Mouse (Mus musculus): ENCODE measurements around the gene Kcnk4. TPM values are rescaled to one million over a fixed set of nuclear protein-coding genes. Genes with fewer than 3 reads are reported as not detected.

Gene Kcnk4
- total and polyA plus RNA-seq, 3 experiments: 0.21 to 0.80 TPM; not detected in 1

- dilution Hi-C loops (cut with MboI; ENCODE audit: extremely low pct_ligation_motif_present, extremely low pct_unique_long_range_greater_than_20kb, low sequenced_read_pairs) (no loop called here), in situ Hi-C loops (cut with MboI; ENCODE audit: low pct_ligation_motif_present, low pct_unique_long_range_greater_than_20kb, low sequenced_read_pairs) (no loop called here)
- peaks cover 3 to 15% of the 10 kb centered on the region in 2 experiments for H3K4me1 ChIP-seq (ENCODE audit: control insufficient read depth in 1 of 2, insufficient read depth in 2 of 2)
- H3K9me3 ChIP-seq (replicated peaks; ENCODE audit: low read length): no peaks in the 10 kb centered on the region
- H3K9ac ChIP-seq (ENCODE audit: insufficient read depth, low read depth): no peak overlapping the region
- no peak overlapping the region for H3K4me3 ChIP-seq (replicated peaks in 1 of 3; ENCODE audit: low read depth in 2 of 3, low read length in 2 of 3, poor library complexity in 1 of 3)
- no peak overlapping the region for H3K27ac ChIP-seq (ENCODE audit: insufficient read depth, low read depth)
- 0 out of 2 replicates have a peak, but pooled peaks cover 2% of the 10 kb centered on the region for H3K79me2 ChIP-seq (replicated peaks; ENCODE audit: control insufficient read depth, extremely low read depth, insufficient read depth, poor library complexity, severe bottlenecking)
- no peak for DNase-seq (ENCODE audit: extremely low read depth)
- peaks cover 3% of the 10 kb centered on the region for H3K27me3 ChIP-seq (replicated peaks)
- no peaks in the 10 kb centered on the region for H3K36me3 ChIP-seq (replicated peaks in 1 of 2; ENCODE audit: control insufficient read depth in 1 of 2, insufficient read depth in 1 of 2, low read length in 1 of 2)
- H3K4me2 ChIP-seq (ENCODE audit: insufficient read depth, low read depth, poor library complexity, severe bottlenecking): no peak overlapping the region
- TF ChIP-seq MAX (IDR thresholded peaks at IDR 0.05; ENCODE audit: low read length): no peak
- no peak for TF ChIP-seq POLR2A (IDR thresholded peaks at IDR 0.05; ENCODE audit: low read depth, low read length)
- TF ChIP-seq CHD2 (IDR thresholded peaks at IDR 0.05; ENCODE audit: low read length): no peak
- TF ChIP-seq RCOR1 (conservative IDR thresholded peaks at IDR 0.05; ENCODE audit: low read depth, low read length): no peak
- TF ChIP-seq USF2 (conservative IDR thresholded peaks at IDR 0.05; ENCODE audit: low read depth, low read length): no peak
- TF ChIP-seq JUND (conservative IDR thresholded peaks at IDR 0.05; ENCODE audit: low read depth, low read length): no peak
- TF ChIP-seq JUN (IDR thresholded peaks at IDR 0.05; ENCODE audit: insufficient read depth, low read depth, low read length): no peak
- no peak for TF ChIP-seq UBTF (IDR thresholded peaks at IDR 0.05; ENCODE audit: low read depth, low read length)
- no peak for TF ChIP-seq SIN3A (IDR thresholded peaks at IDR 0.05; ENCODE audit: low read length)
- TF ChIP-seq USF1 (IDR thresholded peaks at IDR 0.05; ENCODE audit: low read depth, low read length): no peak
- no peak for TF ChIP-seq TCF12 (IDR thresholded peaks at IDR 0.05; ENCODE audit: low read depth, low read length)
- TF ChIP-seq NRF1 (IDR thresholded peaks at IDR 0.05; ENCODE audit: low read depth, low read length): no peak
- TF ChIP-seq BHLHE40 (IDR thresholded peaks at IDR 0.05; ENCODE audit: low read depth, low read length): no peak
- no peak for TF ChIP-seq E2F4 (IDR thresholded peaks at IDR 0.05; ENCODE audit: insufficient replicate concordance, low read depth, low read length)
- TF ChIP-seq ZC3H11A (IDR thresholded peaks at IDR 0.05; ENCODE audit: low read depth, low read length): no peak
- no peak for TF ChIP-seq MYC (IDR thresholded peaks at IDR 0.05; ENCODE audit: low read depth, low read length)
- TF ChIP-seq ELF1 (IDR thresholded peaks at IDR 0.05; ENCODE audit: low read depth, low read length): no peak
These were observed 8.5 kb downstream of the Kcnk4 start for GRCm38 (mm10) chr19:6925611-6926329.

GRCm38 (mm10) chr19:6925307-6925573, 9.1 kb downstream of the Kcnk4 start, which contains the start of gene Catsperz:
Gene Catsperz (minus strand): TSS chr19:6925380.
- Histone ChIP-seq H3K9ac (ENCODE audit: insufficient read depth, low read depth) (no peak within 1 kb of the TSS), H3K27me3 (replicated peaks) (peaks cover 3% of the 10 kb centered on the region)

More at GRCm38 (mm10) chr19:6925307-6925573, 9.1 kb downstream of the Kcnk4 start, which contains the start of gene Catsperz:
- Histone ChIP-seq H3K27ac (ENCODE audit: insufficient read depth, low read depth) (no peak within 1 kb of the TSS), H3K4me3 (replicated peaks in 1 of 3; ENCODE audit: low read depth in 2 of 3, low read length in 2 of 3, poor library complexity in 1 of 3) (no peak within 1 kb of the TSS), H3K4me1 (ENCODE audit: control insufficient read depth in 1 of 2, insufficient read depth in 2 of 2) (peaks cover 6 to 20% of the 10 kb centered on the region in 2 experiments), H3K4me2 (ENCODE audit: insufficient read depth, low read depth, poor library complexity, severe bottlenecking) (peak within 1 kb of the TSS; percentile 58), H3K9me3 (replicated peaks; ENCODE audit: low read length) (no peaks in the 10 kb centered on the region), H3K36me3 (replicated peaks in 1 of 2; ENCODE audit: control insufficient read depth in 1 of 2, insufficient read depth in 1 of 2, low read length in 1 of 2) (peaks cover 0 to under 1% of the 10 kb centered on the region in 2 experiments), H3K79me2 (replicated peaks; ENCODE audit: control insufficient read depth, extremely low read depth, insufficient read depth, poor library complexity, severe bottlenecking) (0 out of 2 replicates have a peak, but pooled peaks cover 3% of the 10 kb centered on the region)
- TF ChIP-seq HCFC1 (IDR thresholded peaks at IDR 0.05; ENCODE audit: low read depth, low read length) (no peak), NRF1 (IDR thresholded peaks at IDR 0.05; ENCODE audit: low read depth, low read length) (no peak), JUN (IDR thresholded peaks at IDR 0.05; ENCODE audit: insufficient read depth, low read depth, low read length) (no peak), EP300 (IDR thresholded peaks at IDR 0.05; ENCODE audit: low read length) (no peak)
- in situ Hi-C loops (cut with MboI; ENCODE audit: low pct_ligation_motif_present, low pct_unique_long_range_greater_than_20kb, low sequenced_read_pairs): no loop called here
- no peak for DNase-seq (ENCODE audit: extremely low read depth)
- dilution Hi-C loops (cut with MboI; ENCODE audit: extremely low pct_ligation_motif_present, extremely low pct_unique_long_range_greater_than_20kb, low sequenced_read_pairs): no loop called here

Data from CH12.LX (cell line).